Mouse (Mus musculus) intestine, embryonic 16.5 days (tissue): ENCODE results near the gene Ube2g2. TPM values are rescaled to one million over a fixed set of nuclear protein-coding genes. Genes with fewer than 3 reads are reported as not detected.

Source experiments
- ATAC-seq: fragments of 200-750 bp; cut with Nextera tagmentation; 2 replicates; pipeline ENCODE4 v1.8.0; 2017; ENCODE audit warnings: moderate TSS enrichment, moderate library complexity
- H3K27ac ChIP-seq: fragments of 300-500 bp; sonication (generic); 2 replicates; pipeline ENCODE4 v1.5.1; 2014; ENCODE audit warnings: mild to moderate bottlenecking, low read length
- H3K27me3 ChIP-seq: fragments of 300-500 bp; sonication (generic); replicated peaks from 2 replicates; pipeline ENCODE4 v1.6.1; 2014; ENCODE audit warnings: low read length, control low read depth, mixed read lengths; ENCODE audit not compliant: control insufficient read depth, insufficient read depth
- H3K36me3 ChIP-seq: fragments of 300-500 bp; sonication (generic); 2 replicates; pipeline ENCODE4 v1.6.1; 2014; ENCODE audit warnings: low read length, control low read depth; ENCODE audit not compliant: control insufficient read depth, insufficient read depth
- H3K4me1 ChIP-seq: fragments of 300-500 bp; sonication (generic); 2 replicates; pipeline ENCODE4 v1.6.1; 2014; ENCODE audit warnings: low read length, control low read depth, mixed read lengths; ENCODE audit not compliant: control insufficient read depth, insufficient read depth
- H3K4me2 ChIP-seq: fragments of 300-500 bp; sonication (generic); 2 replicates; pipeline ENCODE4 v1.6.1; 2014; ENCODE audit warnings: low read depth, low read length, control low read depth
- H3K4me3 ChIP-seq: fragments of 300-500 bp; sonication (generic); 2 replicates; pipeline ENCODE4 v1.5.1; 2014; ENCODE audit warnings: mild to moderate bottlenecking, low read length
- H3K9ac ChIP-seq: fragments of 300-500 bp; sonication (generic); 2 replicates; pipeline ENCODE4 v1.6.1; 2014; ENCODE audit warnings: low read depth, low read length
- H3K9me3 ChIP-seq: fragments of 300-500 bp; sonication (generic); 2 replicates; pipeline ENCODE4 v1.6.1; 2016; ENCODE audit warnings: low read length, control low read depth; ENCODE audit not compliant: control insufficient read depth
- WGBS: fragments of 180-500 bp; shearing (Covaris S2); extraction: QIAGEN DNeasy Blood & Tissue Kit; methylation state at CpG from one replicate; pipeline ENCODE4 v1.1.7; 2014; 5-methylcytosine and 5-hydroxymethylcytosine counted together
- polyA plus RNA-seq: library from polyadenylated mRNA; unstranded; fragments of >200 nt; fragmentation: Nextera tagmentation; extraction: Ambion mirVana; gene quantifications from 2 replicates; pipeline ENCODE4 v1.2.1, GENCODE M21; 2015

The Ube2g2 gene
- 61.5 and 68.6 TPM in 2 replicates for polyA plus RNA-seq

DNA sequence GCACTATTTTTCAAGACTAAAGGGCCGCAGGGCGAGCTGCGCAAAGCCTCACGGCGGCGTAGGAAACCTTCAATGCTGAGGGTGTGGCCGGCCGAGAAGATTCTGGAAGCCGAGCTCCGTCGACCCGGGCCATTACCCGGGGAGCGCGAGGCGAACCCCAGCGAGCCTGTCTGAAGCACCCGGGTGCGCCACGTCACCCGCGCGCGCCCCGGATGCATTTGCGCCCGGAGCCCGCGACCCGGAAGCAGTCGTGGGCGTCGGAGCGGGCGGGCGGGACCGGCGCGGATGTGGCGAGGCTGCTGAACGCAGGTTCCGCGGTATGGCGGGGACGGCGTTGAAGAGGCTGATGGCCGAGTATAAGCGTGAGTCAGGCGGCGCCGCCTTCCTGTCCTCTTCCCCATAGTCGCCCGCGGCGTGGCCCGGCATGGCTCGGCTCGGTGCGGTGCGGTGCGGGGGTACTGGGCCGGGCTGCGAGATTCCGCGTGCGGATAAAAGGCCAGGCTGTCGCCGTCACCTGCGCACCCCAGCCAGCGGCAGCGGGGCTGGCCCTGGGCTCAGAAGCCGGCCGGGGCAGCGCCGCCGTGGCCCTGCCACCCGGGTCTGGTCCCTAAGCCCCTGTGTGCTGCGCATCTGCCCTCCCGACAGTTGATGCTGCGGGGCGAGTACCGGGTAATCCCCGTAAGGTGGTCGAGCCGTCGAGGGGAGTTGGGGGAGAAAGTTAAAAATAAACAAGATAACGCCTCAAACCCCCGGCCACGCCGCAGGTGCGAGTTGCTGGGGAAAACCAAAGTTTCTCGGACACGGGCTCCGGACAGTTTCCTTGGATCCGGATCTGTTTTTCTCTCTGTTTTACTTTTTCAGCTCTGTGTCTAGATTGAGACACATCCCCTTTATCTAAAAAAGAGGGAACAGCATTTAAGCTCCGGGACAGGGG is at the start of gene Ube2g2:
Gene Ube2g2 (plus strand): TSS at position 221 of the 934 bp plus-strand sequence.
- peaks cover 5% of the 10 kb centered on the region; the same call in 1 of the 2 replicates for H3K36me3 ChIP-seq
- peak; percentile 95 for ATAC-seq
- peak within 1 kb of the TSS; percentile 64 for H3K4me2 ChIP-seq
- H3K4me3 ChIP-seq, result peak within 1 kb of the TSS; percentile 99
- no peaks in the 10 kb centered on the region for H3K9me3 ChIP-seq
- H3K9ac ChIP-seq, result peak within 1 kb of the TSS; percentile 97
- H3K27me3 ChIP-seq, result no peaks in the 10 kb centered on the region
- H3K4me1 ChIP-seq, result peaks cover 19% of the 10 kb centered on the region
- peak within 1 kb of the TSS; percentile 91 for H3K27ac ChIP-seq
- under 1% methylated on average over 96 of the region's 96 CpGs for WGBS

GRCm38 (mm10) chr10:77573162-77573561 is 48.9 kb upstream of the Ube2g2 start:
- Histone ChIP-seq H3K4me3 (no peak overlapping the region), H3K36me3 (no peaks in the 10 kb centered on the region), H3K27ac (no peak overlapping the region), H3K27me3 (no peaks in the 10 kb centered on the region), H3K4me1 (peaks cover 18% of the 10 kb centered on the region), H3K9me3 (no peaks in the 10 kb centered on the region), H3K4me2 (no peak overlapping the region), H3K9ac (no peak overlapping the region)
- no peak for ATAC-seq
- 61% methylated on average over 1 of the region's 1 CpGs for WGBS

DNA sequence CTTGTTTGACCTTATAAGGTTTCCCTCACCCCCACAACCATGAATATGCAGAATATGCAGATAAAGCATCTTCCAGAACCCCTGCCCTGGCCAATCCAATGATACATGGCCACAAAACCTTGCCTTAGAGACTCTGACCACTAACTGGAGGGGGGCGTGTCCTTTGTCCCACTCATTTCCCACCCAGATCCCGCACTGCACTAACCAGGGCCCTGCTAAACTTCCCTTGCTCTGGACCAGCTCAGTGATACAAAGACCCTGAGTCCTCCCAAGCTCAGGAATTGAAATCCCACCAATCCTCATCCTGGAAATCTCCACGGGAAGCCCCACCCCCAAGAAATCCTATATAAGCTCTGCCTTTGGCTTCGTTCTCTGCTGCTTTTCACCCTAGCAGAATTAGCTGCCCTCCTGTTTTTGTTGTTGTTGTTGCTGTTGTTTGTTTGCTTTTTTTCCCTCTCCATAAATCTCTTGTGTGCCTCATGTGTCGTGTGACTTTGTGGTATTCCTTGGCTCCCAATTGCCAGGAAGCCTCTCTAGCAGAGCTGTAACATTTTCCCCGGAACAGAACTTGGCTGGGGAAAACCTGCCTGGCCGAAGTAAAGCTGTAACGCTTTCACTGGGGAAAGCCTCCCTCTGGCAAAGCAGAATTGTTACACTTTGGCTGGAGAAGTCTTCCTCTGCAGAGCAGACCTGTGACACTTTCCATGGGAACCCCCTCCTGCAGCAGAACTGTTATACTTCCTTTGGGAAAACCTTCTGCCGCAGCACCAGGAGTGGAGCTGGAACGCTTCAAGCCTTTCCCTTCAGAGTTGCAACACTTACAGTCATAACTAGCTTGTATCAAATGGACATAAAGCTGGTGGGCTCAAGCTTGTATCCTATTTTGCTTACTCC is 41.8 kb upstream of the Ube2g2 start:
- Histone ChIP-seq H3K9me3 (no peaks in the 10 kb centered on the region), H3K27ac (peak overlapping the region; percentile 99), H3K27me3 (no peaks in the 10 kb centered on the region), H3K4me1 (peaks cover 23% of the 10 kb centered on the region), H3K4me2 (no peak overlapping the region), H3K36me3 (no peaks in the 10 kb centered on the region), H3K9ac (0 out of 2 replicates have a peak overlapping the region, but pooled peaks have one; percentile 22), H3K4me3 (no peak overlapping the region)
- 52% methylated on average over 10 of the region's 10 CpGs for WGBS
- ATAC-seq, result no peak

GRCm38 (mm10) chr10:77581023-77581407 is 41.1 kb upstream of the Ube2g2 start:
- H3K9me3 ChIP-seq, result no peaks in the 10 kb centered on the region
- peak overlapping the region; percentile 86 for H3K4me2 ChIP-seq
- no peaks in the 10 kb centered on the region for H3K27me3 ChIP-seq
- peak overlapping the region; percentile 87 for H3K4me3 ChIP-seq
- peaks cover 28% of the 10 kb centered on the region for H3K4me1 ChIP-seq
- 4% methylated on average over 8 of the region's 8 CpGs for WGBS
- ATAC-seq, result peak; percentile 12; the same call in 1 of the 2 replicates
- H3K9ac ChIP-seq, result peak overlapping the region; percentile 73
- H3K27ac ChIP-seq, result peak overlapping the region; percentile 99
- no peaks in the 10 kb centered on the region for H3K36me3 ChIP-seq

- H3K4me3 ChIP-seq, result peak within 1 kb of the TSS; percentile 87
- H3K4me2 ChIP-seq, result peak within 1 kb of the TSS; percentile 86
- no peaks in the 10 kb centered on the region for H3K36me3 ChIP-seq
- no peaks in the 10 kb centered on the region for H3K9me3 ChIP-seq
- peaks cover 31% of the 10 kb centered on the region for H3K4me1 ChIP-seq
- peak; percentile 96 for ATAC-seq
- H3K27me3 ChIP-seq, result no peaks in the 10 kb centered on the region
- H3K27ac ChIP-seq, result peak within 1 kb of the TSS; percentile 99
- peak within 1 kb of the TSS; percentile 93 for H3K9ac ChIP-seq
- WGBS, result under 1% methylated on average over 64 of the region's 64 CpGs
Measured at GRCm38 (mm10) chr10:77581408-77582284, 40.4 kb upstream of the Ube2g2 start, which contains the start of gene Pttg1ip. Gene Pttg1ip, plus strand, starts transcription at chr10:77581720.

DNA sequence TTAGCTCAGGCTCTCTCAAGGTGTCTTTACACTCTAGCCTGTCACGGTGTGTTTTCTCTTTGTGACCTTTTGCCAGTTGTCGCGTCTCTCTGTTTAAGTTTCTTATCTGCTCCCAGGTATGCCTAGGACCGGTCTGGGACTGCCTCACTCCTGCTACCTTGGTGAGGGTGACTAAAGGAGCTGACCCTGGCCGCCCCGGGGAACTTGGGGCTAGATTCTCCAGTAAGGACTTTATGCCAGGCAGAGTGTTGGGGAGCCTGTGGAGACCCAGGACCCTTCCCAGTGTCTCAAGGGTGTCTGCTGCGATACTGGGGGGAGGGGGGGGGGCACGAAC is 39.8 kb upstream of the Ube2g2 start:
- Histone ChIP-seq H3K4me2 (peak overlapping the region; percentile 63), H3K9ac (peak overlapping the region; percentile 93), H3K27me3 (no peaks in the 10 kb centered on the region), H3K9me3 (no peaks in the 10 kb centered on the region), H3K27ac (peak overlapping the region; percentile 99), H3K36me3 (no peaks in the 10 kb centered on the region), H3K4me1 (peaks cover 37% of the 10 kb centered on the region), H3K4me3 (peak overlapping the region; percentile 87)
- WGBS, result 8% methylated on average over 8 of the region's 8 CpGs
- no peak; the same call in 1 of the 2 replicates for ATAC-seq

GRCm38 (mm10) chr10:77583795-77584422 is 38.2 kb upstream of the Ube2g2 start:
- ATAC-seq, result no peak
- no peaks in the 10 kb centered on the region for H3K9me3 ChIP-seq
- peaks cover 48% of the 10 kb centered on the region for H3K4me1 ChIP-seq
- H3K27ac ChIP-seq, result no peak overlapping the region
- H3K36me3 ChIP-seq, result no peaks in the 10 kb centered on the region
- H3K4me2 ChIP-seq, result peak overlapping the region; percentile 25; the same call in 1 of the 2 replicates
- H3K9ac ChIP-seq, result no peak overlapping the region
- H3K4me3 ChIP-seq, result no peak overlapping the region
- WGBS, result 63% methylated on average over 10 of the region's 10 CpGs
- H3K27me3 ChIP-seq, result no peaks in the 10 kb centered on the region

GRCm38 (mm10) chr10:77586637-77587036 is 35.4 kb upstream of the Ube2g2 start:
- WGBS, result 67% methylated on average over 3 of the region's 3 CpGs
- Histone ChIP-seq H3K4me1 (peaks cover 46% of the 10 kb centered on the region), H3K4me3 (no peak overlapping the region), H3K27ac (0 out of 2 replicates have a peak overlapping the region, but pooled peaks have one; percentile 20), H3K4me2 (peak overlapping the region; percentile 21; the same call in 1 of the 2 replicates), H3K36me3 (peaks cover 3% of the 10 kb centered on the region; the same call in 1 of the 2 replicates), H3K9me3 (no peaks in the 10 kb centered on the region), H3K9ac (no peak overlapping the region), H3K27me3 (no peaks in the 10 kb centered on the region)
- ATAC-seq, result no peak
